Mouse (Mus musculus) mature B cell (primary cell): Measurements from ENCODE around the gene Vmn1r49.
"Not testable (repeated sequence)": the region's sequence is repeated elsewhere in the genome, so short reads cannot be mapped to it uniquely, and the experiment has no call there.

Experiments
- in situ Hi-C: fragments of 300-500 bp; cut with MboI; formaldehyde crosslinking; loops from 2 replicates; pipeline ENCODE4 v1.14.3; 2019

The Vmn1r49 gene

GRCm38 (mm10) chr6:90078406-90078805 is at the start of gene Vmn1r49:
Gene Vmn1r49, minus strand, starts transcription at chr6:90078506.
- in situ Hi-C loops, result no loop called here

DNA sequence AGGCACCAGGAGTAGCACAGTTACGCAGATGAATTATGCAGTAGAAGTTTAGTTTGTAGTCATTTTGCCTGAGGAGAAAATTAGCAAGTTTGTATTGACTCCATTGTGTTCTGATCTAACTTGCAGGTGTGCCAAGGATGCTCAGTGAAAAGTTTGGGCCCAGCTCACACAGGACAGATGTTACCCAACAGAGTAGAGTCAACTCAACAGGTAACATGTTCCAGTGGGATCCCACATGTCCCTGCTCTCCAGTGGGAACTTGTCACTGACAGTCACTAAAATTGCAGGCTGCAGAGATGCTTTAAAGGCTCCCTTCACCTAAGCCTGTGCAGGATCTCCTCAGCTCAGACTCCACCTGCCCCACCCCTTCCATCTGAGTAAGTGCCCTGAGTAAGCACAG is 44.0 kb upstream of the Vmn1r49 start, which contains the start of gene Vmn1r51:
TSS of gene Vmn1r51 (plus strand) at position 301 of the 400 bp plus-strand sequence.
- in situ Hi-C loops, result not testable (repeated sequence)

- in situ Hi-C loops, result no loop called here
Observed at GRCm38 (mm10) chr6:90101130-90101529, 22.8 kb upstream of the Vmn1r49 start, which contains the start of gene Vmn1r50. Gene Vmn1r50, plus strand, starts transcription at chr6:90101430.

DNA sequence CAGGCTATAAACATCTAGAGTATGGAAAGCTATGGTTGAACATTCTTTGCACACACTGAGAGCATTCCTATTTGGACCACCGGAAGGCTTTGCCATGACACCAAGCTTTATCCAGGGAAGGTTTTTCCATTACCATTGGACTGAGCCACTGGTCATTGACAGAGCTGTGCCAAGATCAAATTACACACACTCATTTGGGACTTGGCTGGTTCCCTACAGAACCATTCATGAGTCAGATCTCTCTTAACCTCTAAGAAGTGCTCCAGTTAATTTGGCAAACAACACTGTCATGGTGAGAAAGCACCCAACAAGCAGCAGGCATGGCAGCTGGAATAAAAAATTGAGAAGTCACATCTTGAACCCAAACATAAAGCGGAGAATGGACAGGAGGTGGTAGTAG is 22.3 kb upstream of the Vmn1r49 start:
- in situ Hi-C loops, result no loop called here

- in situ Hi-C loops, result not testable (repeated sequence)
Observed at GRCm38 (mm10) chr6:90036741-90037140, 41.6 kb downstream of the Vmn1r49 start, which contains the start of gene Vmn1r48. Gene Vmn1r48, minus strand, starts transcription at chr6:90036841.
